Mouse (Mus musculus) brain, embryonic 18.5 days (tissue): ENCODE measurements at regions not wholly inside any gene's neighbourhood (a gene's known extent, or its start where the extent isn't known, plus 50 kb on each side); places are given as distances from the start of the nearest gene placed in this dataset.

ENCODE experiments used
- DNase-seq: peaks from one replicate; pipeline ENCODE4 v3.0.0-alpha.2; 2012; ENCODE audit warnings: low read depth, low spot score

DNA sequence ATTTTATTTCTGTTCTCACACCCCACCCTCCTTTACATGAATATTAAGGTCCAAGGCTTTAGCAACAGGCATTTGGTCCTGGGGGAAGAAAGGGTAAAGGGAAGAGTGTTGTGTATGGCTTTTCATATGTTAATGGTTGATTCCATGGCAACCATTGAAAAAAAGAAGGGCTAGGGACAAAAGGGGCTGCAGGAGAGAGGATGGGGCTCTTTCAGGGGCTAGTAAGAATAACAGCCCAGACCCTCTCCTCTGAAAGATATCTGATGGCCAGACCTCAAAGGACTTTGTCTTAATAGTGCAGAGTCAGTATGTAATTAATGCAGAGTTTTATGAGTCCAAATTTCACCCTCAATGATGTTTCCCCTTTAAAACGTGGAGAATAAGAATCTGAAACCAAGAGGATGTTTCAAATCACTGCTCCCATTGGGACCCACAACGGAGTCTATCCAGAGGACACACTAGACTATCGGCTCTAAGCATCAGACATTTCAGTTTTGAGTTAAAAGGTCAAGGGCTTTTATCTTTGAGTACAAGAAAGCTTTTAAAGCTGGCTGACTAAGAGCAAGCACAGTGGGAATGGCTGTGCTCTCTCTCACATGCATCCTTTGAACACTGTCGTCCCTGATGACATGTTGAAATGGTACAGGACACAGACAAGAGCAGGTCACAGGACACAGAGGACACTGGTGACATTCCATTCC lies 239.4 kb upstream of the Marcks start:
- no peak for DNase-seq

- DNase-seq: no peak
Measured at GRCm38 (mm10) chr10:37377258-37378001, 238.7 kb upstream of the Marcks start.

DNA sequence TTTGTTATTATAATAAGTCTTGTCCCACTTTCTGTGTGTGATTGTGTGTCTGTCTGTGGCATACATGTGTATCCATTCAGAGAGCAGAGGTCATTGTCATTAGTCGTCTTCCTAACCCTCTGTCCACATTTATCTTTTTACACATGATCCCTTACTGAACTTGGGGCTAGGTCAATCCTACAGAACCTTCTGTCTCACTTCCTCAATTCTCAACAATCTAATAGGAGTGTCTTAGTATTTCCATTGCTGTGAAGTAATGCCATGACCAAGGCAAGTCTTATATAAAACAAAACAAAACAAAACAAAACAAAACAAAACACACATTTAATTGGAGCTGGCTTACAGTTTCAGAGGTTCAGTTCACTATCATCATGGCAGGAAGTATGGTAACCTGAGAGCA lies 237.5 kb upstream of the Marcks start:
- DNase-seq: no peak

DNA sequence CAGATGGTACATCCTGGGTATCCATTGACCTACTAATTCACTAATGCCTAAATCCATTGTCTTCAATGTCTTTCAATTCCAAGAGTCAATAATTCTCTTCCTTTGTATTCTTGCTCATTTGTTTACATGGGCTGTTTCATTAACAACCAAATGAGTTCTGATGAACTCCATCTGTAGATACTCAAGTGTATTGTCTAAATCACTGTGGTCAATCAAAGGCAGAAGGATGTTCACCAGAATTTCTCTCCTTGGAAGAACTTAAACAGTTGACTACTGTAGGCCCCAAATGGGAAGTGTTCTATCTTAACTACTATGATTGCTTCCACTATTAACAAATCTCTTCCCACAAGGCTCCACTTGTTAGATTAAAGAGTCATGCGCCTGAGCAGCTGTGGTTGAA lies 236.9 kb upstream of the Marcks start:
- no peak for DNase-seq

GRCm38 (mm10) chr10:37368997-37369679 lies 230.4 kb upstream of the Marcks start:
- DNase-seq: no peak

DNA sequence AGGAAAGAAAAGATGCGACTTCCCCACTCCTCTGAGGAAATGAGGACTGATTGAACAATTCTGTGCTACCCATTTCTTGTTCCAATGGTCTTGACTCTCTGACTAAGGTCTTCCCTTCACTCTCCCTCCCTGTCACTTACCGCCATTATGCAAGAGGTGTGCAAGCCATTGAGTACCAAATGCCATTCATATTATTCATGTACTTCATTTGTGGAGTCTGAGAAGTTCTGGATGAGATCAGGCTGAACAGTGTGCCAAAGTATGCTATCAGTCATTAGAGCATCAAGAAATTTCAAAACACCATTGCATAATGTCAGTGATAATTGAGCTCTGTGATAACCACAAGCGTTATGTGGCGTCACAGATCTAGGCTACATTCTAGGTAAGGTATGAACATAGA lies 229.1 kb upstream of the Marcks start:
- no peak for DNase-seq

DNA sequence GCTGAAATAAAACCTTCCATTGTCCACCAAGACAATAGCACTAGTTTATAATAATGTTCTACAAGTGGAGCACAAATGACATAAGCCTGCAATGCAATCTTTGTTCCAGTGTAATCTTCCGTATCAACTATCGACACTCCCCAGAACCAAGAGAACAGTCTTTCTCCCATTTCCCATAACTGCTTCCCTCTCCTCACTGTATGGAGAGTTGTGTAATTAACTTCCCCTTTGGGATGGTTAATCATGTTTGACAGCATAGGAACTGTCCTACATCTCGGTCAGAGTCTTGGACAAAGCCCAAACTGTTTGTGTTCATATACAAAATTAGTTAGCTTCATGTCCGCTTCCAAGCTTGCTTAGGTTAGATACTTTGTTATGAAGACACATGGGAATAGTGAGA lies 225.8 kb upstream of the Marcks start:
- no peak for DNase-seq

DNA sequence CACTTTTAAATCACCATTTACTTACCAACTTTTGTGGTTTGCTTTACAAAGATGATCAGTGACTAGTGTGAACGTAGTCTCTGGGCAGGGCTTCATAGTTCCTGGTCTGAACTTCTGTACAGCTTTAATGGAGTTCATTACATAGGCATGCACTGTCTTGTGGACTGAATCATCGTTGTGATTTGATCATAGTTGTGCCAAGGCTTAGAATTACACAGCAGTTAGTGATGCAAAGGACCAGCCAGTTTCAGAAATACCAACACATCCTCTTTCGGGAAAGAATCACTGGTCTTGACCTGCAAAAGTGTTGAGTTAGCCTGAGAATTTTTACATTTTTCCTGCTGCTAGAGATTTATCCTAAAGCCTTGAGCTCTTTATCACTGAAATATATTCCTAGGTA lies 222.3 kb upstream of the Marcks start:
- DNase-seq: no peak

- no peak for DNase-seq
Measured at GRCm38 (mm10) chr10:37358900-37359299, 220.2 kb upstream of the Marcks start.

DNA sequence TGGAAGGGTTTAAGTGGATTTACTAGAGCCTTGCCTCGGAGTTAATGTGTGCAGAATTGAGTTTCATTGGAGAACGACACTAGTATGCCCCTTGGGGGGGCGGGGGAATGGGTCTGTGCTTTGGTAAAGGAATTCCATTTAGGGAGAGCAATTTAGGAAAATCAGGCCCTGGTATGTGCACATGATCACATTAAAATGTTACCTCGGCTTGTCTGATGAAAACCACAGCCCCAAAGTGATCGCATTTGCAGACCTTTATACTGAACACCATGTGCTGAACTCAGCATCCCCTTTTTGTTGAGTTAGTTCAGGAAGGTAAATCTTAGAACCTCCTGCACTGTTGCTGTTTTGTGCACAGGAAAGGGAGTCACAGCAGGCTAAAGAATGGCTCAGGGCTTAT lies 219.6 kb upstream of the Marcks start:
- no peak for DNase-seq

DNA sequence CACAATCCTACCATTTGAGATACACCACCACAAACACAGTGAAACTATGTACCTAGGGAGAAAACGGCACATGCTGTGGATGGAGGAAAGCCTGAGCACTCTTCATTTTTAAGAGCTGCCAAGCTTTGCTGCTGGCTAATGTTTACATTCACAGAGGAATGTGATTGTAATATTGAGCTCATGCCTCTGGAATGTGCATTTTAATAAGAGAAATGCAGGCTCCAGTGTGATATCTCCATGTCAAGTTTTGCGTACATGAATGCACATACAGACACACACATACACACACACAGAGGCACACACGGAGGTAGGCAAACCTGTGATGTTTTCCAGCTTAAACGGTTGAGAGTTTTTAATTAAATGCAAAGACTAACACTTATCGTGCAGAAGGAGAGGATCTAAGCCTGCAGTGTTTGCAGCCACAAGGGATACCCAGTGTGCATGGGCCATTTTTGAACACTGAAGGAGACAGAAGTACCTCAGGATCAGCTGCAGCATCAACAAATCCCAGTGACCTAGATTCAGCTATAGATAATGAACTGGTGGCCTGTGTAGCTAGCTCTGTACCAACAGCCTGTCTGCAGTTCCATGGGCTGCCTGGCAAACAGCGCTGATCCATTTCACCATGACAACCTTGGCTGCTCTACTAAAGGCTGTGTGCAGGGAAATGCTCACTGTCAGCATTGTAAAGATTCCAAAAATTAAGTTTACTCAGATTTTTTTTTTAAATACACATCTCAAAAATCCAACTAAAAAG lies 218.8 kb upstream of the Marcks start:
- no peak for DNase-seq

DNA sequence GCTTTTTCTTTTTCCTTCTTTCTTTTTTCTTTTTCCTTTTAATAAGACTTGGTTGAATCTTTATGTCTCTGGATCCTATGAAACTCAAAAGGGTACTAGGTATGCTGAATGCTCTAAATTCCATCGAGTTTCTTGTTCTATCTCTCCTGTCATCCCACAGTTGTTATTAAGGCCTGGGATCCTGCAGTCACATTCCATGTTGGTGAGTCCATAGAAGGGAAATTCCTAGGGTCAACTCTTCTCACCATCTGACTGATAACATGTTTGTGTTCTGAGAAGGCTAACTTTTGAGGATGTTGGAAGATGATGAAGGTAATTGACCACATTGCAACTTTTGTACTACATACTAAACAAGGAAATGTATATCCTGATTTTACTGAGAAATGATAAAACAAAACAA lies 210.5 kb upstream of the Marcks start:
- no peak for DNase-seq

DNA sequence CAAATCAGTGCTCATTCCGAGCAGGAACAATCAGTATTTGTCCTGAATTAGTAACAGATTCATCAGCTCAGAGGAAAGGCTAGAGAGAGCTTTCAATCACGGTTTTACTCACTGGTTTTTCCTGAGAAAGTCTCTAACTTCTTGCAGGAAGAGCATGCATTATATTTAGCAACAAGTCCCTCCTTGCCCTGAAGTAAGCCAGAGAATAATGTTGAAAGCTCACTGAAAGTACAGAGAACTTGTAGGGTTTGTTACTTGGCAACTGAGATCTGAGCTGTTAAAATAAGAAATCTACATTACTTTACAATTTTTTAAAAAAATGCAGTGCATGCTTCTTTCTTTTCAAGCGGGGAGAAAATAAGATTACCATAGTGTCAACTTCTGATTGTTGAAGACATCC lies 209.7 kb upstream of the Marcks start:
- DNase-seq: no peak

DNA sequence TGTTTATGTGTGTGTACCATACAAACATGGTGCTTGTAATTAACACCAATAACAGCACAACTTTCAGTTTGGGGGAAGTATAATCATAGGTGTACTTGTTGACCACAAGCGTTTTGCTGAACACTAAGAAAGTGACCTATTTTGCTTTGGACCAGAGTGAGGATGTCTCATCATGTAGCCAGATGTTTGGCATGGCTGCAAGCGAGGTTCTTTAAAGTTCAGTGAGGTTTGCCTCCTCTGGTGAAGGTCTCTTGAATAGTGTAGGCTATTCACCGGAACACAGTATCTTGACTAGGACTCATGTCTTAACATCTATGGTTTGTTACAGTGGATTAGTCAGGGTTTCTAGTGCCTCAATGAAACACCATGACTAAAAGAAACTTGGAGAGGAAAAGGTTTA lies 208.9 kb upstream of the Marcks start:
- DNase-seq: no peak

- DNase-seq: no peak
Measured at GRCm38 (mm10) chr10:37342675-37343074, 204.0 kb upstream of the Marcks start.

DNA sequence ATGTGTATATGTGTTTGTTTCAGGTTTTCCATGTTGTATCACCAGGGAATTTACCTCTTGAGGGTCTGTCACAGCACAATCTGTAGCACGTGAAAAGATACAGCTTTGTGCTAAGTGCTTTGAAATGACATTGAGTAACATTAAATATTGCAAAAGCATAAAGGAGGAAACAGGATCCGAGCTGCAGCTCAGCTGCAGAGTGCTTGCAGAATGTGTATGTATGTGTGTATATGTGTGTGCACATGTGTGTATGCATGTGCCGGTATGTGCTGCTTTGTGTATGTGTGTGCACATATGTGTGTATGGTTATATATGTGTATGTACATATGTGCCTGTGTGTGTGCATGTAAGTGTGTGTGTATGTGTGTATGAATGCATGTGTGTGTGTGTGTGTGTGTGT lies 200.9 kb upstream of the Marcks start:
- DNase-seq: no peak

DNA sequence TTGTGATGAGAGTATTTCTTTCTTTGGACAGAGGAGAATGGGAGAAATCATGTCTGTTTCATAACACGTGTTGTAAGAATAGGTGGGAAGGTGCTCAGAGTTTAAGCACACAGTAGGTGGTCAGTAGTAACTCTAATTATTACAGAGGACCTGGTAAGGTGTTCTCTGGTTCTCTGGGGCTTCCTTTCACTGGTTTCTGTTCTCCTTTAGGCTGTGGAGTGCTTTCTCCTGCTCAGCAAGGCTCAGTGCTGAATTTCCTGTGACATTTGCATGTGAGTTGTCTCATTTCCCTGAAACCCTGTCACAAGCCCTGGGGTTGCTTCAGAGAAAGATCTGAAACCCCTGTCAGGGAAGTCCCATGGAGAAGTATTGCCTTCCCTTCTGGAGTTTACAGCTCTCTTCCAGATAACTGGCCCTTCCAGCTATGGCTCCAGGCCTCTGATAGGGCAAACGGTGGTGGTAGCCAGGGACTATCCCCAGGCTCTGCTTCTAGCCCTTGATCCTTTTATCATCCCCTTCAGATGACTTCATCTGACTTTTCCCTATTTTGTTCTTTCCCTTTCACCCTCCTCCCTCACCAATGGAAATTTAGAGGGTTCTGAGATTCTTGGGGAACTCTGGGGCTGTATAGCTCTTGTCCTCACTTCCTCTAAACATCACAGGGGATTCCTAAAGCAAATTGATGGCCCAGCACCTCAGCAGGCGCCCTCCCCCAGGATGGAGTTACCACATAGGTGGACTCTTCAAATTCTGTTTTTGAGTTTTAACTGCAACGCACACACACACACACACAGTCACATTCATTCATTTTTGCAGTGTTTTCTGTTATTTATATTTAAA lies 199.6 kb upstream of the Marcks start:
- no peak for DNase-seq

GRCm38 (mm10) chr10:37337172-37337620 lies 198.5 kb upstream of the Marcks start:
- DNase-seq: no peak

GRCm38 (mm10) chr10:37335148-37335547 lies 196.4 kb upstream of the Marcks start:
- no peak for DNase-seq

- DNase-seq: no peak
Measured at GRCm38 (mm10) chr10:37326168-37326534, 187.4 kb upstream of the Marcks start.

DNA sequence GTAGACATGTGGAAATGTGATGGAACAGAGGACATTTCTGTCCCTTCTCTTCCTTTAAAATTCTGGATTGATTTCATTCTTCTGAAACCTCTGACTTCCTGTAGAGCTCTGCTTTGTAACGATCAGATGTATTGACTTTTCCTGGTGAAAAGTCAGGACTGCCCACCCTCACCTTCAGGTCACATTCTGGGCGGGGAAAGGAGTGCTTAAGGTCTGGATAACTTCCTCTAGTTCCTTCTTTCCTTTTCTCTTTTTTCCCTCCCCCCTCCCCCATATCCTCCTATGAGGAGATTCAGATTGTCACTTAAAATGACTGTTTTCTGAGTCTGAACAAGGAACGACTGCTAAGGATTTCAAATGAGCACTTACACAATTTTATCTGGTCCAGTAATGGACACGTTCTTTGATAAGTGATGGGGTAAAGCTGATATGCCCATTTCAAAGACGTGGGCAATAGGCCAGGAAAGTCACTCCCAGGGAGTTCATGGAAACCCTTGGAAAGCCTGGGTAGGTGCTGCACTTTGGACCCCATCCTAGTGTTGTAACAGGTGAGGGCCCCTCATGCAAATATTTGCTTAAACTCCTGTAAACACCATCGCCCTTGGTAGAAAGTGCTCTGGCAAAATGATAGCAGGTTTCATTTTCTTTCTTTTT lies 186.9 kb upstream of the Marcks start:
- no peak for DNase-seq
